Mouse (Mus musculus) brain, adult 10 weeks (tissue): ENCODE measurements around the gene Vmn1r16. TPM values are rescaled to one million over a fixed set of nuclear protein-coding genes. Genes with fewer than 3 reads are reported as not detected.

Experiments
- polyA plus RNA-seq: library from polyadenylated mRNA; stranded (reverse); fragments of 350-450 nt; fragmentation: Illumina TruSeq; extraction: RNeasy Lipid Tissue Mini Kit (QIAGEN cat#74804); gene quantifications from one replicate; pipeline ENCODE4 v1.2.3, GENCODE M21; 2015; ENCODE audit warnings: low read depth, low replicate concordance

The Vmn1r16 gene
- not detected for polyA plus RNA-seq

DNA sequence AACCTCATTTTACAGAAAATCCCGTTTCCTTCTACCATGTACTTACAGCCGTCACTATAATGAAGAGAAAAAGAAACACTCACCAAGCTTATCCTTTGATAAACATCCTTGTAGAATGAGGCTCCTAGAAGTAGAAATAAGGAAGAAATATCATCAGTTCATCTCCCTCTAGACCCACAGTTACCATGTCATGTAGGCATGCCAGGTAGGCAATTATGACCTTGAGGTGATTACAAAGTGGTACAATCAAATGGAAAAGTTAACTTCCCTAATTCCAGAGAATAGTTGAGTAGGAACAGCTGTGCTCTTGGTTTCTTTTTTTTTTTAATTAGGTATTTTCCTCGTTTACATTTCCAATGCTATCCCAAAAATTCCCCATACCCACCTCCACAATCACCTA lies at the start of gene Vmn1r16:
Gene Vmn1r16 (minus strand): TSS at position 101 of the 400 bp plus-strand sequence.

DNA sequence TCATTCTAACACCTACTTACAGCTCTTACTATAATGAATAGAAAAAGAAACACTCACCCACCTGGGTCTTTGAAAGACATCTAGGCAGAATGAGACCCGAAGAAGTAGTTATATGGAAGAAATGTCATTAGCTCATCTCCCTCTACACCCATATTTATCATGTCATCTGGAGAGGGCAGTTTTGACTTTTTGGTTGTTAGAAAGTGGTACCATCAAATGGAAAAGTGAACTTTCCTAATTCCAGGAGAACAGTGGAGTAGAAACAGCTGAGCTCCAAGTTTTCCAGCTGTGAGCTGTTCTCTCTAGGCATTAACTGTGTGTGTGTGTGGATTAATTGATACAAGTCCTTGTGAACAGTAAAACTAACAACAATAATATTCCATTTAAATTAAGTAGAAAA lies 34.3 kb upstream of the Vmn1r16 start, which contains the start of gene Vmn1r17:
Gene Vmn1r17 (minus strand): TSS at position 101 of the 400 bp plus-strand sequence.

Other genes starting within 250 kb of the Vmn1r16 start
- gene Vmn1r10, start 220.0 kb downstream of the Vmn1r16 start, polyA plus RNA-seq, result not detected
- not detected for gene Vmn1r11, start 196.0 kb downstream of the Vmn1r16 start, polyA plus RNA-seq
- gene Vmn1r12, start 172.6 kb downstream of the Vmn1r16 start, polyA plus RNA-seq, result not detected
- not detected for gene Vmn1r13, start 126.2 kb downstream of the Vmn1r16 start, polyA plus RNA-seq
- gene Vmn1r14, start 97.8 kb downstream of the Vmn1r16 start, polyA plus RNA-seq, result not detected
- gene Vmn1r15, start 71.5 kb downstream of the Vmn1r16 start, polyA plus RNA-seq, result not detected
- gene Vmn1r17, start 34.2 kb upstream of the Vmn1r16 start, polyA plus RNA-seq, result not detected
- gene Vmn1r18, start 66.3 kb upstream of the Vmn1r16 start, polyA plus RNA-seq, result not detected
- gene Vmn1r19, start 74.3 kb upstream of the Vmn1r16 start, polyA plus RNA-seq, result not detected
- gene Vmn1r20, start 99.4 kb upstream of the Vmn1r16 start, polyA plus RNA-seq, result not detected
- gene Ppm1k, start 206.0 kb upstream of the Vmn1r16 start, polyA plus RNA-seq, result 36.2 TPM